Mouse (Mus musculus) kidney, postnatal 25 days (tissue): ENCODE data around the gene Cttnbp2.
"Not testable (repeated sequence)": the region's sequence is repeated elsewhere in the genome, so short reads cannot be mapped to it uniquely, and the experiment has no call there.

ENCODE experiments used
- DNase-seq, 2 experiments: peaks; one replicate each; pipeline ENCODE4 v3.0.0; 2021; ENCODE audit warnings: mixed read lengths in 2 of 2

The Cttnbp2 gene

DNA sequence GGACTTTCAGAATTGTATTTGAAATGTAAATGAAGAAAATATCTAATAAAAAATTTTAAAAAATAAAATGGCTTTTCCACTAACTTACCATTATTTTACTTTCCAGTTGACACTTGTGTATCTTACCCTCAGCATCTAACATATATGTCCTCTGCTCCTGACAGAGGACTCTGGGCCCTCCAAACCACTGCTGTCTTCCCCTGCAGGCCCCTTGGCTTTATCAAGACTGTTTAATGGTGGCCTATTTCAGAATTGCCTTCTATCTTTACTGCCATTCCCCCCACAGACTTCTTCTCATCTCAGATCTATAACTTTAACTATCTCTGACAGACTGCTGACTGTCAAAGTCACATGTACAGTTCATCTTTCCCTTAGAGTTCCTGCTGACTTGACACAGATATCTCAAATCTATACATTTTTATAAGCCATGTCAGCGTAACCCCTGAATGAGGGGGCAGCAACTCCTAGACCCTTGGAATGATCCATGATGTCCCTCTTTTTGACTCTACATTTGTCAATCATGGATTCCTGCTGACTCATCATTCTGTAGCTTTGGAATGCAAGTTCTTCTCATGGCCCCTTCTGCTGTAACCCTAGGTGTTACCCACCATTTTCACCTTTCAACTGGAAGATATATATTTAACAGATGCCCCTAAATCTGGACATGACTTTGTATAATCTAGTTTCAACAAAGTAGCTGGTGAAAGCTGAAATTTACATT, 103.0 kb downstream of the Cttnbp2 start:
- no peak for DNase-seq

DNA sequence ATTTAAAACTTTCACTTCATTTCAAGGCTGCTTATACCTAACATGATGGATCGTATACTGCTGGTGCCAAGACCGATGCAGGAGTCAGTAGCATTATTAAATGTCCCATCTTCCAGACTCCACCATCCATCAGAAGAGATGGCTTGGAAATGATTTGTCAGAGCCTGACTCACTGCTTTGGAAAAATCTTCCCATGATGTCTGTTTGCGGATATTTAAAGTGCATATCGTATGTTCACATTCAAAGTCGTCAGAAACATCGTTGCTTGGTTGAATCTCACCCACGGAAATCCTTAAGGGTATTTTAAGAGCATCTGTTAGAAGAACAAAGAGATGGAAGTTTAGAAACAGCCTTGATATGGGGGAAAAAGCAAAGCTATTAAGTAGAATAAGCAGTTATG, 106.2 kb downstream of the Cttnbp2 start:
- DNase-seq = no peak

DNA sequence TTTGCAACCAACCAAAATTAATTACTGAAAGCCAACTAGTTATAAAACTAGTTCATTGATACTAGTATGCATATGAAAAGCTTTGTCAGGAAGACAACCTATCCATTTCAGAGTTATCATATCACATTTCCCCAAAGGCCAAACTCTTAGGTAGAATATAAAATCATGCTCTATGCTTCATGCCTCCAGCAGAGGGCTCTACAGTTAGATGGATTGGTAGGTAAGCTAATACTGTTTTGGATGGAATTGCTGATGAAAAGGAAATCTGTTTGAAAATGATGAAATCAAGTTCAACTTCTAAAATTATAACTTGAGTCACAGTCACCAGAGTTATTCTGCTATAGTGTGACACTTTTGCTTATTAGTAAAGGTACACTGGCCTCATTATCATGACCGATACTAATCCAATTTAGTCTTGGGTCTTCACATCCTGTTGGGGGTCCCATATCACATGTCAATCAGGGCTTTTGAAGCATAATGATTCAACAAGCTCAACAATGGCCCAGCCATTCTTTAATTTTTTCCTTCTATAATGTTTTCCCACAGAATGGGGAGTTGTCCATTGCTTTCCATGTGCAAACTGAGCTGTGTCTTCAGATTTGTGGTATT, 113.5 kb downstream of the Cttnbp2 start:
- DNase-seq = peak in 1 of 2 experiments; percentile 28

DNA sequence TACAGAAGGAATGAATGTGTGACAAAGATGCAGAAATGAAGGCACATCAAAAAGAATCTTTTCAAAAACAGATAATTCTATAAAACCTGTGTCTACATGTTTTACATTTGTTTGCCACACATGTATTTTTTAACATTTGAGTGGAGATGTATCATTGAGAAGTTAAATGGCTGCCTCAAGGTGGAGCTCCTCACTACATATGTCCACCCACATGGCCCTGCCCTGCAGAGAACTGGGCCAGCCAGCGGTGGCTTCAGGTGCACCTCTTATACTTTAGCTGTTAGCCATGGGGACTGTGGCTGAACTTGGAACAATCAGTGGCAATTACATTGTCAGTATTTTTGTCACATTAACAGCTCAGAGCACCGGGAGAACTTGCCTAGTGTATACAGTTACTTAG, 133.3 kb downstream of the Cttnbp2 start:
- no peak for DNase-seq

DNA sequence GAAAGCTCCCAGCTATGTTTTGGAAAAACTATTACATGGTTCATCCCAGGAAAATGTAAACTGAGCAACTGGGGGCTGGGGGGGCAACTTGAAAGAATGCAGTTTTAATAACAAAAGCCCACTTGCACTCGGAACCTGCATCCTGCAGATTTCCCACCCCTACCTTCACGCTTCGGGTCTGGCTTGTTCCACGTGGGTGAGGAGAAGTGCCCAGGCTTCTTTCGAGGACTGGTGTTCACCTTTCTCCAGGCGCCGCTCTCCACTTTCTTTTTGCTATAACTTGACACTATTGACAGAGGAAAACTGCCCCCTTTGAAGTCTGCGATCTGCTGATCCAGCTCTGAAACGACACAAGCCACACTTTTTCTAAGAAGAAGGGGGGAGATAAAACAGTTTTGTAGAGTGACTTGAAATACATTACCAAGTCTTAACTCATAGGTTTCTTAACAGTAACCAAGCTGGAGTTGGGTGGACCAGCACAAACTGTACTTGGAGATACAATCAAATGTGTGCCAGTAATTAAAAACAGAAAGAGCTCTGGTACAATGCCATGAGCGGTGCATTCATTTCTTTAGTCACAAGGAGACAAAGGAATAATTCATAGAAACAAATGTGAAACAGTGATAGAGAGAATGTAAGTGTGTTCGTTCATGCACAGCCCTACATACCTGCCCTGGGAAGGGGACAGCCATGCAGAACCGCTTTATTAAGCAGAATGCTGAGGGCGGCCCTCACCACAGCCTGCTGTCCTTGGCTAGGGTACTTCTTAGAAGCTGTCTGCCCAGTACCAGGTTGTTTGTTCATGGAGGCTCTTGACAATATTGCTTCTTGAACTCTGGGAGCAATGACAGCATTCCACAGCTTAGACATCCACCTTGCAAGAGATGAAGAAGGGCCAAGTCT, 134.1 kb downstream of the Cttnbp2 start:
- DNase-seq = no peak

DNA sequence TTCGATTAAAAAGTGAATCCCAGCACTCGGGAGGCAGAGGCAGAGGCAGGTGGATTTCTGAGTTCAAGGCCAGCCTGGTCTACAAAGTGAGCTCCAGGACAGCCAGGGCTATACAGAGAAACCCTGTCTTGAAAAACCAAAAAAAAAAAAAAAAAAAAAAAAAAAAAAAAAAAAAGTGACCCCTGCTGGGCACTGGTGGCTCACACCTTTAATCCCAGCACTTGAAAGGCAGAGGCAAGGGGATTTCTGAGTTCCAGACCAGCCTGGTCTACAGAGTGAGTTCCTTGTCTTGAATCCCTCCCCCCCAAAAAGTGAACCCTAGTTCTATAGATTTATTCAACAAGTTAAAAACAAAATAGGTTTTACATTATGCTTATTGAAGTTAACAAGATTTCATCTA, 136.9 kb downstream of the Cttnbp2 start:
- not testable (repeated sequence) for DNase-seq

DNA sequence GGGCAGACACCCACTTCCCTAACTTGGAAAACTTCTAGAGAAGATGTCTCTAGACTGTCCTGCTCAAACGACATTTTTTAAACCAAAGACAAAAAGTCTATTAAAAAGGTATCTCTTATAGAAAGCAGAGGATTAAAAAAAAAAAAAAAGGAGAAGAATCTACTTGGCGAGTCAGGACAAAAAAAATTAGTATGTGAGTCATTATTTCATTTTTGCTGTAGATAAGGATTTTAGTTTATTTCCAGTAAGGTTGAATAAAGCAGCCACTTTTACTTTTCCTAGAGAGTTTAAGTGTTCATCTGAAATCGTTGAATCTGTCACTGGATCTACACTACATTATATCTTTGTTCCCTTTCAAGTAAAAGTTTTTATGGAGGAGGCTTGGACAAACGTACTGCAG, 139.9 kb downstream of the Cttnbp2 start:
- no peak for DNase-seq

DNA sequence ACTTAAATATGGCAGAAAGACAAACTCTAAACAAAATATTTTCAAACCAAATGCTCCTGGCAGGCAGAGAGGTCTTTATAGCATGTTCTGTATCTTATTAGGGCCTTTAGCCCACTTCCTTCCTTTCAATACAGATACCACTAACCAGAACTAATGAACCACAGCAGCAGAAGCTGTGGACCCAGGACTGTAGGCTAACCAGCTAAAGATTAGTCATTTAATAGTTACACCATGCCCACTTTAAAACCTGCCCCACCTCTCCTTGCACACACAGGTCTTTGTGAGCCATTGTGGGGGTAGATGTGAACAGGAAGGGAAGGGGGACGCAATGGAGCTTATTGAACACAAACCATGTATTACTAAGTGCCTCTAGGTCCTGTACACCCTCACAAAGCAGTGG, 141.0 kb downstream of the Cttnbp2 start:
- no peak for DNase-seq

DNA sequence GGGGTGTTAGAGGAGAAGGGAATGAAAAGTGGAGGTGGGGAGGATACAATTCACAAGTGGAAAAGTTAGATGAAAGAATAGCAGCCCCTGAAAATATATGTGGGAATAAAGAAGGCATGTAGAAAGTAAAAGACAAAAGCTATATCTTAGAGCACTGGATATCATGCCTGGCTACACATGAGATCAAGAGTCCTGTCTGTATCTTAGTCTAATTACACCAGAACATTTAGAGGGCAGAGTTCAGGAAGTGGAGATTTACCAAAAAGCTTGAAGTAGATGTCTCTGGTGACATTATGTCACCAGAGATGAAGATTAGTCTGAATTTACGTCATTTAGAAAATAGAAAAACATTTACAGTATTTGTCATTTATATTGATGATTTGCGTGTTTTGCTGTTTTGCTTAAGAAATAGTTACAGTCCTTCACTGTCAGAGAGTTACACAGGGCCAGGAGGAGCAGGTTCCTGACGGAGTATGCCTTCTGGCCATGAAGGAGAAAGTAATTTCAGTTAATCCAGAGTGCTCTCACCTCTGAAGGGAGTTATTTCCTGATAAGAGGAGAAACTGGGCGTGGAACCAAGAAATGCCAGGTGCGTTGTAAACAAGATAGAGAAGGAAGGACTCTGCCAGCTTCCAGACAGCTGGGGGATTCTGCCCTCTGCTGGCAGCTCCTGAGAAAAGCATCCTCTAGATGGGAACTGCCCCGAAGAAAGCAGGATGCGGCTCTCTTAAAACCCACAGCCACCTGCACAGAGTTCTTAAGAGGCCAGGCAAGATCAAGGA, 142.0 kb downstream of the Cttnbp2 start:
- DNase-seq = peak; percentile 70 to 81

DNA sequence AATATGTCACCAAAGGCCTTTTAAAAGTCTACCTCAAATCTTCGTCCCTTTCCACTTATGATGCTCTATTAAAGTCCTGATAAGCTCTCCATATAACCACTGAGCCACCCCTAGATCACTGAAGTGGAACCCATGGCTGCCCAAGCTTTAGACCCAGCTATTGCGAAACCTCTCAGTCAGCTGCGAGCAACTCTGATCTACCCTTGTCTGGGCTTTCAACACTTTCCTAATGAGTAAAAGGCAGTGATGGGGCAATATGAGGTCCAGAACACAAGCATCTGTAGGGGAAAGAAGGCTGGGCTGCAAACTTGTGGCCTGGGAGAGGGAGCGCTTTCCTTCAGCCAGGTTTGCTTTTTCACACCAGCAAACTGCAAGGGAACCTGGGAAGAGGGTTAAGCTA, 144.9 kb downstream of the Cttnbp2 start:
- DNase-seq = no peak

DNA sequence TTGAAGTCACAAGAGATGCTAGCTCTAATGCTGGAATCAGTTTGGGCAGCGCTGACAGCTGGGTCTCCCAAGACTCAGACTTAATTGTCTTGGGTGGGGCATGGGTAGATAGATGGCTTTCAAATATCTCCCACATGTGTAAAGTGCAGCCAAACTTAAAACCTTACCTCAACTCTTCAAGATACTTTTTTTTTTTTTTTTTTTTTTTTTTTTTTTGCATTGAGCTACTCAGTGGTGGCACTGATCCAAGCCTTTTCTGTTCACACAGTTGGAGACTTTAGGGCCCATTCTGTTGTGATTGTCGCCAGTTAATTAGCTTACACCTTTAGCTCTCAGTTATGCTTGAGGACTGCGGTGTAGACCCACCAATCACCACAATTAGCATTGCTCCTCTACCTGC, 145.6 kb downstream of the Cttnbp2 start:
- DNase-seq = no peak

DNA sequence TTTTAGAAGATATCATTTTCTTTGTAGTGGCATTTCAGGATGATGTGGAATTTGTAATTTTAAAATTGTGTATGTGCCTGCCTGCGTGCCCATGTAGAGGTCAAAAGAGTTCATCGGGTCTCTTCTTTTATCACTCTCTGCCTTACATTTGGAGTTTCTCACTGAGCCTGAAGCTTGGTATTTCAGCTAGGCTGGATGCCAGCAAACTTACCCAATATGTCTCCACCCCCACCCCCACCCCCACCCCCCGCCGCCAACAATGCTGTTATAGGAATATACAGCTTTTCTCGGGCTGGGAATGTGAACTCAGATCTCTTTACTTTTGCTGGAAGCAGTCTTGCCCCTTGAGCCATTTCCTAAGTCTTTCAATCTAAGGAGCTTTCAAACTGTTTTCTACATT, 152.4 kb downstream of the Cttnbp2 start:
- no peak for DNase-seq

DNA sequence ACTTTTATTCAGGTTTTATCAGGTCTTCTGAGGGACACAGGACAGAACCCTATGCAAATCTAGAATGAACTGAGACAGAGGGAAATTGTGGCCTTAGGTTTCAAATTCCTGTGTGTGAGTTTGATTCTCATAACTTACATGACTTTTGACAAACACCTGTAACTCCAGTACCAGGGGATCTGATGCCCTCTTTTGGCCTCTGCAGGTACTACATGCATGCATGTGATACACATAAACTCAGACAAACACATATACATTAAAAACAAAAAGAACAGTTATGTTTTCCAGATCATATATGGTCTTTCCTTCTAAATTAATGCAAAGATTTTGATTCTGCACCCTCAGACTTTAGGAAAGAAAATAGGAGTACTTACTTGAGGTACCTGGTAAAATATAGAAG, 153.7 kb downstream of the Cttnbp2 start:
- no peak for DNase-seq

DNA sequence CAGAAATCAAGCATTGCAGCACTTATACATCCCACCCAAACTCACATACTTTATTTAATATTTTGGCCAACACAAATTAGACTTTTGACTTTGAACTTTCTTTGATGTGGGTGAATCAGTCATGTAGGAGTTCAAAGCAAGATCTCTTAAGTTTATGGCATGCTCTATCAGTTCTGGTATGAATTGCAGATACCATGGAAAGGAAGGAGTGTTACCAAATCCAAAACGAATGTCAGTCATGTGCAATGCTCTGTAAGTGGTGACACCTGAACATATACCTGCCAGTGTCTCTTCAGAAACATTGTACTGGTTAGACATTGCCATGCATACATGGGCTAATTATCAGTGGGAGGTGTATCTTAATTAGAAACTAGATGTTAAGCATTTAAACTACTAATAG, 154.5 kb downstream of the Cttnbp2 start:
- DNase-seq = no peak

DNA sequence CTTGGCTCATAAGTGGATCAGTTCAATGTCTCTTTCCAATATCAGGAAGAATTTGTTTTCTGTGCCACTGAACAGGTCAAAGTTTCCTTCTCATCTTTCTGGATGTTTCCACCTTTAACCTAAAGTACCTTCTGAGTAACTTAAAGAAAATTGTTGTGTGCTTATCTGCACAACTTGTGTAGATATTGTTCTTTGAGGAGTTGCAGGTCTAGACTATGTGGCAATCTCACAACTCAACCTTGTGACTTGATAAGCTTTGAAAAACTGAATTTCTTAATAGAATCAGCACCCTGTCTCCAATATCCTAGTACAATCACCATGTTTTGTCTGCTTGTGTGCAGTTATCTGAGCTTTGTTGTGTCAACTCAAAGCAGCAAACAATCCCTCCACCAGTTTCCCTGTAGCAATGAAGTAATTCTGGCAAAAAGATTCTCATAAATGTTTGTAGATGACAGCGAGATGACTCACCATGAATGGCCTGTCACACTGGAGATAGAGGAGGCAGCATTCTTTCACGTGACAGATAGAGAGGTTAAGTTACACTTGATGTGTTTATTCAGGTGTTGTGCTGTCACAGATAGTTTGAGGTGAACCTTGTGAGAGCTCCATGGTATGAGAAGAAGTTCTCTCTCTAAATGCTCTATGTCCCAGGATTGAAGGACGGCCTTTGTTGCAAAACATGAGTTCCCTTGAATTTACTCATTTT, 165.3 kb downstream of the Cttnbp2 start:
- no peak for DNase-seq

DNA sequence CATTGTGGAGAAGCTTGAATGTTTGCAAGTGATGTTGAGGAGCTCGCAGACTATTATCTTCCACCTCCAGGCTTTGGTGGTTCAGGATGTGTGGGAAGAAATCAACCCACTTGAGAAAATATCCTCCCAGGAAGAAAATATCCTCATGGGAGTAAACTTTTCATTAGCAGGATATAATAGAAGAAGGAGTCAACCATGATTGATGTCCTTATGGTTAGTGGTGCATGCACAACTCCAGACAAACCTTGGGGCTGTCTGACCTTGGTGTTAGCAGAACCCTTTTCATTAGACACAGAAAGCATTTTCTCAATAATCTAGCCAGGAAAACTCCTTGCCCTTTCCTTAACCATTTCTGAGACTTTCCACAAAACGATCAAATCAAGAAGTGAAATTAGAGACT, 170.4 kb downstream of the Cttnbp2 start:
- no peak for DNase-seq

DNA sequence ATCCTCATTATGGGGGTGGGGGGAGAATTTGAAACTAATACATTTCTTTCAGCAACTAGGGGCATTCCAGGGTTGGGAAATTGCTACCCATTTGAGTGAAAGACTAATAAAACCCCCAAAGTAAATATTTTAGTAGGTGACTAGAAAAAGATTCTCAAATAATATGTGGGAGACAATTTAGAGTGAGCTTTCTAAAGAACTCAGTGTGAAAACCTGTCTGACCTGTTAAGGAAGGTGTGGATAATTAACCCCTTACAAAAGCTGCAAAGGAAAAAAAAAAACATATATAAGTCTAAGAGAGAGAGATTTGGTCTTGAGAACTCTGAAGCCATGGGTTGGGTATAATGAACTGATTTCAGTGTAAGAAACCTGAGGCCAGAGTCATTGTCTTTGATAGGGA, 176.3 kb downstream of the Cttnbp2 start:
- no peak for DNase-seq

DNA sequence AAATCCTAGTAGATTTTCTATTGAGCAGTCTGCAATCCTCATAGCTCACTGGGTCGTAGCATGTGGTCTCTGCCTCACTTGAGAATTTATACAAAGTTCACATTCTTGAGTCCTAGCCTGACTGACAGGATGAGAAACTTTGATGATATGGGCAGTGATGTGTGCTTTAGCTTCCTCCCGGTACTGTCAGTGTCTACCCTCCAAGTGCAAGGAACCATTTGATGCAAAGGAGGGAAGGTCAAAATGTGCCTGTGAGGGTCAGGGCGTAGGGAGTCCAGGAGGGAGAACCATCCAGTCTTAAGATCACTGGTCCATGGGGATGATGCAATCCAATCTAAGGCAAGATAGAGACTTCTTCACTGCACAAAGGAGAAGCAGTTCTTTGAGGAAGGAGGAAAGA, 179.2 kb downstream of the Cttnbp2 start:
- DNase-seq = no peak

DNA sequence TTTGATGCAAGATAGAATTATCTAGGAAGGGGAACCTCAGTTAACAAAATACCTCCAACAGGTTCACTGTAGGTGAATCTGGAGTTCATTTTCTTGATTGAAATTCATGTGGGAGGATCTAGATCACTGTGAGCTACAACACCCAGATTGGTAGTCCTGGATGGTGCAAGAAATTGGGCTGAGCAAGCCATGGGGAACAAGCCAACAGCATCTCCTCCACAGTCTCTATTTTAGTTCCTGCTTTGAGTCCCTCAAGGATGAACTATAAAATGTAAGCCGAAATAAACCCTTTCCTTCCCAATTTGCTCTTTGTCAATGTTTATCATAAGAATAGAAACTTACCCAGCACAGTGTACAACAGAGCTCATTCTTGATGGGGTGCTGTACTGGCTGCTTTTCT, 191.7 kb downstream of the Cttnbp2 start:
- DNase-seq = no peak
